Mouse (Mus musculus): Measurements from ENCODE around the gene Sec1.

DNA sequence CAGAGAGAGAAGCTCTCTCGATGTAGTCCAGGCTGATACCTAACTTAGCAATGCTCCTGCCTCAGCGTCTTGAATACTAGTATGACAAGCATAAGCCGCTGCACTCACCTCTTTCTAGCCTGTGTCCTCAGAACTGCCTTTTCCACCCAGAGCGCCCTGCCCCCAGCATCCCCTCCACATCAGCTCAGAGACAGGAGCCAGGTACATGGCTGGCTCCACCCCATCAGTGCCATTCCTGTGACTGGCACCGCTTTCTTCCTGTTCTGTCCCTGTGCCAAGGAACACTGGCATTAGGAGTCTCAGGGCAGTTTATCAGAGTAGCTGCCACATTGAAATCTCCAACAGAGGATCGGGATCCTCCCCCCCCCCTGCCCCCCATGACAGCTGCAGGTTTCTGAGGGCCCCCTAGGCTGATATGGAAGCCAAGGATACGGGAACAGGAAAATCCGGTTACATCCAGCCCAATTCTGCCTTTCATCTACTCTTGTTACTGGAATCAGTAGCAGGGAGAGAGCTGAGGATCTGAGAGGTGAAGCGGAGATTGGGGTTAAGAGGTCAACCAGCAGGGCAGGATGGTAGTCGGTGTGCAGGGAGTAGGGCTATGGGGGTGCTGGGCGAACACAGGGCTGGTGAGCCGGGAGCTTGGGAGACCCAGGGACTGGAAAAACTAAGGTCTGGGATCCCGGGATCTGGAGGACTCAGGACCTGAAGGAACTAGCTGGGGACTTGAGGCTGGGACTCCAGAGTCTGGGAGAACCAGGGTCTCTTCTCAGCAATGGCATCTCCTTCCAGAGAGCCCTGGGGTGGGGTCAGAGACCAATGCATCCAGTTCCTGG is 28.7 kb downstream of the Sec1 start:
- TF ChIP-seq MAFK (IDR thresholded peaks at IDR 0.05; ENCODE audit: insufficient read depth, low read depth, low read length) (no peak), ZC3H11A (IDR thresholded peaks at IDR 0.05; ENCODE audit: borderline replicate concordance, low read depth, low read length) (no peak), ZNF384 (IDR thresholded peaks at IDR 0.05; ENCODE audit: low read depth, low read length) (no peak)
